Mouse (Mus musculus): Measurements from ENCODE around the gene Gmds.

DNA sequence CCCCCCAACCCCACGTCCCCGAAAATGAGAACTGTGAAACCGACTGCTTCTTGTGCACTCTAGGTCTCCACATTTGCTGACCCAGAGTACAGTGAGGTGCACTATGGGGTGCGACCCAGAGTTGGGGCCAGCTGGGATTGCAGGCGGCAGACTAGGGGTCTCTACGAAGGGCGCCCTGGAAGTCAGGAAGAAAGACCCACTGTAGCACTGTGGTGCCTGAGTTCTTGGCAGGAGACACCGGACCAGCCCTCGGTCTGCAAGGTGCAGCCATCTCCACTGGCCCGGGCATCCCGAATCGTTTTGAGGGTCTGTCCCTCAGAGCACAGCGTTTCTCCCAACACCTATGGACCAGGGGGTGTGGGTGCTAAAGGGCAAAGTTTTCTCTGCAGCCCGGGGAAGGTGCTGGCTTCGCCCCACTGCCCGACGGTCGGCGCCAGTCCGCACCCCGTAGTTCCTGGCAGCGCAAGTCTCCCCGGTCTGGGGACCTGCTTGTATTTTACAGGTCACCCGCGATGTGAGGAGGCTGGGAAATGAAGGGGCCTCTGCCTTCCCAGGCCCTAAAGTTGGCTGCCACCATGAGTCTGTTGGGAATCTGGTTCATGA, 536.7 kb downstream of the Gmds start:
- no peak for TF ChIP-seq CTCF (IDR thresholded peaks at IDR 0.05; ENCODE audit: extremely low read depth, insufficient read length, insufficient replicate concordance, low read depth, low read length)
- no peak for TF ChIP-seq POLR2A (IDR thresholded peaks at IDR 0.05; ENCODE audit: low read depth, low read length)
